Mouse (Mus musculus) gastrocnemius, adult 2 months (tissue): ENCODE results near the gene Art3. TPM values are rescaled to one million over a fixed set of nuclear protein-coding genes. Genes with fewer than 3 reads are reported as not detected.

Source experiments
- DNase-seq: peaks from one replicate; pipeline ENCODE4 v3.0.0; 2022
- H3K27ac ChIP-seq: fragments of 200-600 bp; 2 replicates; pipeline ENCODE4 v1.8.1; 2022; ENCODE audit warnings: mild to moderate bottlenecking
- H3K4me3 ChIP-seq: fragments of 200-600 bp; 2 replicates; pipeline ENCODE4 v1.8.1; 2022; ENCODE audit warnings: mild to moderate bottlenecking, moderate library complexity
- CTCF ChIP-seq: fragments of 200-600 bp; IDR thresholded peaks from 2 replicates; pipeline ENCODE4 v1.8.1; 2022; ENCODE audit warnings: antibody characterized with exemption, mild to moderate bottlenecking, moderate library complexity
- intact Hi-C: fragments of 180-260 bp; cut with DNase I; formaldehyde crosslinking; loops from one replicate; pipeline ENCODE4 v1.15.1; 2025
- microRNA-seq: library from miRNA; unstranded; fragments of <30 nt; microRNA quantifications from one replicate; pipeline ENCODE4 v1.2.0, GENCODE M21; 2021
- total RNA-seq, 2 experiments: library from RNA; stranded (reverse); gene quantifications; 2 replicates each; pipeline ENCODE4 v1.2.3; 2021

The Art3 gene
- total RNA-seq, 2 experiments from 2014 or later = 394 to 399 TPM

DNA sequence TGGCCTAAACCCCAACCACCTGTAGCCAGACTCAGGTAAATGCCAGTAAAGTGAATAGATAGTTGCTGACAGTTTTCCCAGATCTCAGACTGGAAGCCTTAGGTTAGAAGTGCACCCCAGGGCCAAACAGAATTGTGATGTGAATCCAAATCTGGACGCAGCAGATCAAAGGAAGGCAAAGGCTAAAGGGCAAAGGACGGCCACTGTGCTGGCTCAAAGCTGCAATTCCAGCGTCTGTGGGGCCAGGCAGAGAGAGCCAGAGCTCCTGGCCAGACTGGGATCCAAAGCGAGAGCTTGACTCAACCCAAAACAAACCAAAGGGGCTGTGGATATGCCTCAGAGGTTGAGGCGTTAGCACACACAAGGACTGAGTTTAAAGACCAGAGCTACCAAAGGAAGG, 127.1 kb downstream of the Art3 start:
- no peak for TF ChIP-seq CTCF
- no peak for DNase-seq
- Histone ChIP-seq H3K4me3 (no peak overlapping the region), H3K27ac (no peak overlapping the region)
- intact Hi-C loops = no loop called here

DNA sequence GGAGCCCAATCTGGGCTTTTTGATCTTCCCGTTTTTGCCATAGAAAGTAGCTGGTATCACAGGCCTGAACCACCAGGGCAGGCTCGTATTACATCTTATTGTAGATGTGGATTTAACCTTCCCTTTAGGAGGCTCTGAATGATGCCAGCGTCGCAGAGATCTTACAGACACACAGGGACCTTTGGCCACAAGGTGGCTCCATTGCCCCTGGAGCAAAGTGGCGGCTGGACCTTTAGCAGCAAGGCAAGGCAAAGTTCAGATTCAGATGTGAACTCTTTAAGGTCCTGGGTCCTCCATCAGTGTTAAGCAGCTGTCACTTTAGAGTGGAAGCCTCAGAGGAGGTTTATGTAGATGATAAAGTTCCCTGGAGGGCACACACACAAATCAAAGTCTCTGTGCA, 129.7 kb downstream of the Art3 start:
- intact Hi-C loops = loop anchor here (2.0 to 5.0 kb wide), 2 partner anchors 45 to 266 kb away; partner anchors contain the start of gene Scarb2
- Histone ChIP-seq H3K27ac (no peak overlapping the region), H3K4me3 (no peak overlapping the region)
- DNase-seq = peak; percentile 83
- TF ChIP-seq CTCF = peak; percentile 94

Small RNA genes within 50 kb of the gene (microRNA-seq; reads per million reads assigned to microRNA genes)
- not detected for gene Mir6415

Other genes starting within 250 kb of the Art3 start
- gene G3bp2, start 248.1 kb upstream of the Art3 start, total RNA-seq = 10 to 100 TPM; 49.1 to 73.5 TPM
- 10 to 100 TPM; 63.2 to 72.3 TPM for gene Uso1, start 193.9 kb upstream of the Art3 start, total RNA-seq
- not detected for gene U90926, start 116.4 kb upstream of the Art3 start, total RNA-seq
- not detected for gene Ppef2, start 75.5 kb upstream of the Art3 start, total RNA-seq
- 1 to 10 TPM; 5.5 to 8.5 TPM for gene Naaa, start 53.7 kb upstream of the Art3 start, total RNA-seq
- gene Sdad1, start 21.3 kb upstream of the Art3 start, total RNA-seq = 10 to 100 TPM; 15.5 to 17.7 TPM
- gene Cxcl9, start 3.7 kb upstream of the Art3 start, total RNA-seq = under 1 TPM; 0.10 to 0.45 TPM
- not detected for gene Cxcl10, start 17.1 kb downstream of the Art3 start, total RNA-seq
- gene Nup54, start 103.4 kb downstream of the Art3 start, total RNA-seq = 10 to 100 TPM in 1 of 2 experiments, 1 to 10 TPM in 1; 8.9 to 12.5 TPM
- 10 to 100 TPM; 61.7 to 78.6 TPM for gene Scarb2, start 175.0 kb downstream of the Art3 start, total RNA-seq
- not detected for gene Fam47e, start 223.2 kb downstream of the Art3 start, total RNA-seq